Mouse (Mus musculus) bone marrow macrophage, adult 2 months (primary cell): ENCODE results near the gene Zfp609. TPM values are rescaled to one million over a fixed set of nuclear protein-coding genes. Genes with fewer than 3 reads are reported as not detected.
"Not testable (repeated sequence)": the region's sequence is repeated elsewhere in the genome, so short reads cannot be mapped to it uniquely, and the experiment has no call there.

Experiments
- H3K27ac ChIP-seq: 2 replicates; pipeline ENCODE4 v1.5.1; 2012; ENCODE audit warnings: low read depth, low read length; ENCODE audit not compliant: insufficient read depth
- H3K4me1 ChIP-seq: 2 replicates; pipeline ENCODE4 v1.6.1; 2012; ENCODE audit warnings: low read length; ENCODE audit not compliant: control insufficient read depth, insufficient read depth
- H3K4me3 ChIP-seq: 2 replicates; pipeline ENCODE4 v1.5.1; 2012; ENCODE audit warnings: mild to moderate bottlenecking, low read length, moderate library complexity; ENCODE audit not compliant: insufficient read depth
- CTCF ChIP-seq: IDR thresholded peaks from 2 replicates; pipeline ENCODE4 v1.5.1; 2012; ENCODE audit warnings: low read depth, mild to moderate bottlenecking, low read length, moderate library complexity
- POLR2A ChIP-seq: IDR thresholded peaks from 2 replicates; pipeline ENCODE4 v1.6.1; 2012; ENCODE audit warnings: mild to moderate bottlenecking, low read depth, low read length, borderline replicate concordance
- polyA plus RNA-seq: library from polyadenylated mRNA; stranded (reverse); fragments of >200 nt; gene quantifications from 2 replicates; pipeline ENCODE4 v1.2.4, GENCODE M21; 2012; ENCODE audit not compliant: missing spikeins, insufficient read depth, insufficient read length

Zfp609 gene
- polyA plus RNA-seq, 1 experiment, result 10.9 TPM

- no peak overlapping the region for H3K4me3 ChIP-seq
- no peak for TF ChIP-seq POLR2A
- H3K4me1 ChIP-seq, result peaks cover 21% of the 10 kb centered on the region
- no peak overlapping the region for H3K27ac ChIP-seq
Observed at GRCm38 (mm10) chr9:65793086-65793485, 34.3 kb downstream of the Zfp609 start.

DNA sequence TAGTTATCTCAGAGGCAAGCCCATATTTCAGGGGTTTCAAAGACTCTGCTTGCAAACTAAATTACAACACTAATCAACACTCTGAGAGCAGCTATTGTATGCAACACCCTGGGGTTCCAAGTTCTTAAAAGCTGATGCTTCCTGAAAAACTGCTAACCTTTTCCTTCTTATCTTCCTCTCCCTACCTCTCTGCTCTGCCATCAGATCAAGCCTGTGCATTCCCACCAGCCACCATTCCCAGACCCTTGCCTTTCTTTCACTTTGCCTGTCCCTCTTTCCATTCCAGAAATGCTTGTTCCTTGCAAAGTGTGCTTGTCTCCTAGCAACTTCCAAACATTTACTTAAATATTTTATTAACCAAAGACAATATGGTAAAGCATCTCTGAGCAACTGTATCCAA lies 35.5 kb downstream of the Zfp609 start:
- peaks cover 33% of the 10 kb centered on the region for H3K4me1 ChIP-seq
- TF ChIP-seq CTCF (no peak), POLR2A (no peak)
- no peak overlapping the region for H3K4me3 ChIP-seq

DNA sequence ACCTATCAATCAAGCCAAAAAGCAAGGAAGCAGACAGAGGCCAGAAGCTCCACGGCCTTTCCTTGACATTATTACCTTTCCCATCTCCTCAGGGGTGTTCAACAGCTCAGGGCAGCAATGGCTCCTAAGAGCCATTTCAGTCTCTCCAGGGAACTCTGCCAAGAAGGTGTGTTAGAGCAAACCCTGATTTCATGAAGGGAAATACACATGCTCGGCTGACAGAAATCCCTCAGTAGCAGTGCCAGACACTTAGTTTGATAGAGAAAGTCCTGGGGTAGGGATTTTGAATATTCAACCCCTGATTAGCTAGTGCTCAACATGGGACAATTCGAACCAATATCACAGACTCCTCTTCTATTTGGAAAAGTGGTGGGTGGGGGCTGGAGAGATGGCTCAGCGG lies 36.3 kb downstream of the Zfp609 start:
- H3K4me1 ChIP-seq, result peaks cover 33% of the 10 kb centered on the region
- no peak overlapping the region for H3K27ac ChIP-seq

More for the DNA sequence above, 35.5 kb downstream of the Zfp609 start:
- no peak overlapping the region for H3K27ac ChIP-seq

GRCm38 (mm10) chr9:65789788-65790187 lies 37.6 kb downstream of the Zfp609 start:
- TF ChIP-seq CTCF (no peak), POLR2A (no peak)
- Histone ChIP-seq H3K4me1 (peaks cover 35% of the 10 kb centered on the region), H3K4me3 (no peak overlapping the region), H3K27ac (no peak overlapping the region)

More for the DNA sequence above, 36.3 kb downstream of the Zfp609 start:
- no peak overlapping the region for H3K4me3 ChIP-seq
- TF ChIP-seq POLR2A, result no peak
- TF ChIP-seq CTCF, result no peak

DNA sequence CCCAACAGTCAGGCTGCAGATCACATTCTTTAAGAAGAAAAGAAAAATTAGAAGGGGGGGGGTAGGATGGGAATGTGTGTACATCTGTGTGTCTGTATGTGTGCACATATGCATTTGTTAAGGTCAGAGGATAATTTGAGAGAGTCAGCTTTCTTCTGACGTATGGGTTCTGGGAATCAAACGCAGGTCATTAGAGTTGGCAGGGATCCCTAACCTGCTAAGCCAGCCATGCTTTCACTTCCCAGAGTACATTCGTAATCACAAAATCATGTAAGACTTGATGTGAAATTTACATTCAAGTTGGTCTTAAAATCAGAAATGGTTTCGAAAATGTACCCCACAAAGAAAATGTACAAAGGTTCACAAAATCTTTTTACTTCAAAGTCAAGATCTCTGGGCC lies 38.8 kb downstream of the Zfp609 start:
- H3K4me1 ChIP-seq, result peaks cover 35% of the 10 kb centered on the region
- no peak for TF ChIP-seq POLR2A
- no peak for TF ChIP-seq CTCF
- H3K27ac ChIP-seq, result no peak overlapping the region
- H3K4me3 ChIP-seq, result no peak overlapping the region

- no peak overlapping the region for H3K27ac ChIP-seq
Observed at GRCm38 (mm10) chr9:65787829-65788344, 39.5 kb downstream of the Zfp609 start.

DNA sequence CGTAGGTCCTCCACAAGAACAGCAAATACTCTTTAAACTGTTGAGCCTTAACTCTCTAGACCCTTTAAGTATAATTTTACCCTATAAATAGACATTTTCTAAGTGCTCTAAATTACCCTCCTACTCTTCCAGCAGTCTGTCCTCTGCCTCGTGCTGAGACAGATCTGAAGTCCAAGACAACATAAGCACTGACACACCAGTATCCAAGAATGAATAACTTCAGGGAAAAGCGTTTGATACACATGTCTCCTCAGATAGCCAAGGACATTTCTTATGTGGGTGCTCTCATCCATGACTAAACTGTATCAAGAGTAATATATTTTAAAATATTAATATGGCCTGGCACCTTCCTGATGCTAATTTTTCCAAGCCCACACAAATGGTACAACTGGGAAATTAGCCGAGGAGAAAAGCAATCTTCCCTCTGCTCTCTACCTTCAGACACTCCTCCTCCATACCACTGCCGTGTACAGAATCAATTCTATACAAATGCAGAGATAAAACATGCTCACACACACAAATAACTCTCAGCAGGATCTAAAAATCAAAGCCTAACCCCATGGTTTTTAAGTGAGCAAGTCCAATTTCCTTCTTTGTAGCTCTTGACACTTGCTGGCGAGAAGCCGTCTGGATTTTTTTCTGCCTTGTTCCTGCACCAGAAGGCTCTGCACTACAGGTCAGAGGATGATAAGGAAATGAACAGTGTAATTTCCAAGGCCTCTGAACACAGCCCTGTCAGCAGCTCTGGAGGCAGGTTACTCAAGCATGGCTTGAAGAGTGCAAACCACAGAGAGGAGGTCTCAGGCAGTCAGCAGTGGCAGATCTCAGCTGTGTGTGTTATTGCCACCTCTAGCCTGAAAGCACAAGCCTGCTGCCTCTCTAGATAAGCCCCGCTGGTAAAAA lies 40.2 kb downstream of the Zfp609 start:
- peaks cover 35% of the 10 kb centered on the region for H3K4me1 ChIP-seq
- H3K4me3 ChIP-seq, result no peak overlapping the region
- TF ChIP-seq POLR2A (no peak), CTCF (no peak)
- H3K27ac ChIP-seq, result no peak overlapping the region

More at GRCm38 (mm10) chr9:65787829-65788344, 39.5 kb downstream of the Zfp609 start:
- TF ChIP-seq CTCF, result no peak
- TF ChIP-seq POLR2A, result no peak
- peaks cover 35% of the 10 kb centered on the region for H3K4me1 ChIP-seq
- H3K4me3 ChIP-seq, result no peak overlapping the region

DNA sequence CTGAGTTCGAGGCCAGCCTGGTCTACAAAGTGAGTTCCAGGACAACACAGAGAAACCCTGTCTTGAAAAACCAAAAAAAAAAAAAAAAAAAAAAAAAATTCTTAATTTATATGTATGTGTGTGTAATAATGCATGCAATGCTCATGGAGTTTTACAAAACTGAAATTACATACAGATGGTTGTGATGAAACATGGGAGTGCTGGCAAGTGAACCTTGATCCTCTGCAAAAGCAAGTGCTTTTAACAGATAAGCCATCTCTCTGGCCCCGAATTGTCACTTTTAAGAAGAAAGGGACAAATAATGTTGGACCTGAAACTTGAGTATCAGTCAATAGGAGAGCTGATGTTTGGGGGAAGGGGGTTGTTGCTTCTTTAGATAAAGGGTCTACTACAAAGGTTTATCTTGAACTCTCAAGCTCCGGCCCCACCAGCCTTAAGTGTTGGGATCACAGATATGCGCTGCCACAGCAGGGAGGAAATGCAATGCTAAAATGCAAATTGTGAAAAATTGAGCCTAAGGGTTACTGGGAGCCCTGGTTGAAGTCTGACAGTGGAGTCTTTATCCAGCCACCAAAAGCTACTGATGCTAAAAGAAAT lies 41.5 kb downstream of the Zfp609 start:
- peaks cover 25% of the 10 kb centered on the region for H3K4me1 ChIP-seq
- TF ChIP-seq POLR2A (no peak), CTCF (no peak)
- H3K27ac ChIP-seq, result no peak overlapping the region

GRCm38 (mm10) chr9:65779619-65780018 lies 47.7 kb downstream of the Zfp609 start:
- not testable (repeated sequence) for H3K27ac ChIP-seq, H3K4me3 ChIP-seq
- peaks cover 18% of the 10 kb centered on the region for H3K4me1 ChIP-seq

More for the DNA sequence above, 41.5 kb downstream of the Zfp609 start:
- H3K4me3 ChIP-seq, result no peak overlapping the region

- H3K27ac ChIP-seq, result no peak overlapping the region
- TF ChIP-seq CTCF, result no peak
- no peak for TF ChIP-seq POLR2A
- no peak overlapping the region for H3K4me3 ChIP-seq
Observed at GRCm38 (mm10) chr9:65776874-65777432, 50.4 kb downstream of the Zfp609 start.

More at GRCm38 (mm10) chr9:65776874-65777432, 50.4 kb downstream of the Zfp609 start:
- H3K4me1 ChIP-seq, result peaks cover 22% of the 10 kb centered on the region
